Mouse (Mus musculus) megakaryocyte, adult 5-6 weeks (primary cell): ENCODE data around the gene Slc1a5. TPM values are rescaled to one million over a fixed set of nuclear protein-coding genes. Genes with fewer than 3 reads are reported as not detected.
A peak's percentile ranks its signal among the peaks of the same experiment; 100 is the strongest.

ENCODE experiments used
- ATAC-seq: 2 replicates; pipeline ENCODE4 v1.8.0; 2016; ENCODE audit warnings: mild to moderate bottlenecking, inconsistent platforms; ENCODE audit not compliant: poor library complexity, severe bottlenecking
- total RNA-seq, 2 experiments: library from RNA; stranded (forward) in 1 of 2; stranded (reverse) in 1 of 2; fragments of 153-499, 151-499 nt in 1 of 2; fragments of 221-1000, 200-1000 nt in 1 of 2; gene quantifications; 2 replicates each; pipeline versions ENCODE4 v1.2.3 to v1.2.4; 2015 to 2017

The Slc1a5 gene
- total RNA-seq, 2 experiments from 2014 or later, result 27.8 to 48.1 TPM

GRCm38 (mm10) chr7:16844696-16845071 lies 63.5 kb downstream of the Slc1a5 start:
- ATAC-seq, result no peak

DNA sequence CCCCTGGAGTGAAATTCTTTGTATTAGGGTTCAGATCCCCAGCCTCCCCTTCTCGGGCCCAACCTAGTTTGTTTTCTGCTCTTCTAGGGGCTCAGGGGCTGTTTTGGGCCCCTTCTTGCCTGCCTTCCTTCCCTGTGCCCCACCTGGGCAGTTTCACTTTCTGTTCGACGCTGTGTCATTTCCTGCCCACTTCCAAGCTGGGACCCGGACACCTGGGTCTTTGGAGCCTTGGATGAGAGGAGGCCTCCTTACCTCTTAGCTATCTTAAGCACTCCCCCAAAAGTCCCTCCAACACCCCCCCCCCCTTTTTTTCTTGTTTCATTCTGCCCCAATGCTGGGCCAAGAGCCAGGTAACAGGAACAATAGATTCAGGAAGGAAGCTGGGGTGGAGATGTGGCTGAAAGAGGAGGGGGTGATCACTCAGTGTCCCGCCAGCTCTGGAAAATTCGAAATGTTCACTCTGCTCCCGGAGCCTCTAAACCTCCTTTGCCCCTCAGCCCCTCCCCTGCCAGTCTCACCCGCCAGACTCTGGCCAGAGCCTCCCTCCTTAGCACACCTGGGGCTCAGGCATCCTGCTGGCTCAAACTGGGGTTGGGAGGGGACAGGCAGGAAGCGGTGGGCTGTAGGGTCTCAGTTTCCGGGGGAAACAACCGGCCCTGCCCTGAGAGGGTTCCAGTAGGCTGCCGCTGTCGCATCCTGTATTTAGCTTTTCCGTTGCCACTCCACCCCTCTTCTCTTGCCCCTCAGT lies 64.1 kb downstream of the Slc1a5 start:
- ATAC-seq, result peak; percentile 13; the same call in 1 of the 2 replicates

GRCm38 (mm10) chr7:16845820-16846167 lies 64.7 kb downstream of the Slc1a5 start:
- ATAC-seq, result no peak

DNA sequence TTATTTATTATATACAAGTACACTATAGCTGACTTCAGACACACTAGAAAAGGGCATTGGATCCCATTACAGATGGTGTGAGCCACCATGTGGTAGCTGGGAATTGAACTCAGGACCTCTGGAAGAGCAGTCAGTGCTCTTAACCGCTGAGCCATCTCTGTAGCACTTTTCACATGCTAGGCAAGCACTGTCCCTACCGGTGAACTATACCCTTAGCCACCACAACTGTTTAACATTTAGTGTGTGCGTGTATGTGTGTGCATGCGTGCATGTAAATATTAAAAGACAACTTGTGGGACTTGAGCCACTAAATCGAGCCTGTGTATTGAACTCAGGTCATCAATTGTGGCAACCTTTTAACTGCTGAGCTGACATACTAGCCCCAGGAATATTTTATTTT lies 65.6 kb downstream of the Slc1a5 start:
- ATAC-seq, result no peak

DNA sequence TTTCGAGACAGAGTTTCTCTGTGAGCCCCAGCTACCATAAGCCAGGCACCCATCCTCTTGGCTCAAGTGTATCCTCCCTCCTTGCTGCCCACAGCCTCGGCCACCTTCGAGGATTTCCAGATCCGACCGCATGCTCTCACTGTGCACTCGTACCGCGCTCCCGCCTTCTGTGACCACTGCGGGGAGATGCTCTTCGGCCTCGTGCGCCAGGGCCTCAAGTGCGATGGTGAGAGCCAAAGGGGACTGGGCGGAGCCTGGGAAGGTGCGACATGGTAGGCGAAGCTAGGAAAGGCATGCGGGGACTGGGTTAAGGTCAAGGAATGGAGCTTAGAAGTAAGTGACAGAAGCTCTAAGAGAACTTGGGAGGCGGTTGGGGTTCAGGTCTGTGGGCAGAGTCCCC lies 66.4 kb downstream of the Slc1a5 start:
- ATAC-seq, result no peak

Other genes with a start within 250 kb of the Slc1a5 start
- 3.9 and 4.1 TPM in 2 replicates for gene Arhgap35, start 166.3 kb upstream of the Slc1a5 start, total RNA-seq (2015)
- gene Arhgap35, start 166.3 kb upstream of the Slc1a5 start, total RNA-seq (2017), result 2.6 and 4.1 TPM in 2 replicates
- not detected in 2 replicates for gene Ceacam15, start 105.6 kb upstream of the Slc1a5 start, total RNA-seq (2015)
- not detected in 2 replicates for gene Ceacam15, start 105.6 kb upstream of the Slc1a5 start, total RNA-seq (2017)
- gene Ceacam9, start 59.4 kb upstream of the Slc1a5 start, total RNA-seq (2015), result not detected in 2 replicates
- gene Ceacam9, start 59.4 kb upstream of the Slc1a5 start, total RNA-seq (2017), result not detected in 2 replicates
- 205 and 210 TPM in 2 replicates for gene Ap2s1, start 42.9 kb upstream of the Slc1a5 start, total RNA-seq (2015)
- gene Ap2s1, start 42.9 kb upstream of the Slc1a5 start, total RNA-seq (2017), result 81.5 and 95.7 TPM in 2 replicates
- 25.7 and 27.6 TPM in 2 replicates for gene Strn4, start 34.5 kb downstream of the Slc1a5 start, total RNA-seq (2015)
- gene Strn4, start 34.5 kb downstream of the Slc1a5 start, total RNA-seq (2017), result 45.9 and 50.0 TPM in 2 replicates
- gene Fkrp, start 35.4 kb downstream of the Slc1a5 start, total RNA-seq (2015), result 8.1 and 12.4 TPM in 2 replicates
- 8.1 and 10.6 TPM in 2 replicates for gene Fkrp, start 35.4 kb downstream of the Slc1a5 start, total RNA-seq (2017)
- 8.8 and 14.0 TPM in 2 replicates for gene Prkd2, start 61.6 kb downstream of the Slc1a5 start, total RNA-seq (2015)
- 9.4 and 10.1 TPM in 2 replicates for gene Prkd2, start 61.6 kb downstream of the Slc1a5 start, total RNA-seq (2017)
- 0.09 and 0.23 TPM in 2 replicates for gene Dact3, start 94.0 kb downstream of the Slc1a5 start, total RNA-seq (2015)
- 0.15 and 0.16 TPM in 2 replicates for gene Dact3, start 94.0 kb downstream of the Slc1a5 start, total RNA-seq (2017)
- not detected in 2 replicates for gene Gng8, start 110.4 kb downstream of the Slc1a5 start, total RNA-seq (2015)
- gene Gng8, start 110.4 kb downstream of the Slc1a5 start, total RNA-seq (2017), result 0.48 TPM in 1 of 2 replicates, not detected in the other
- gene Ptgir, start 125.2 kb downstream of the Slc1a5 start, total RNA-seq (2015), result 16.0 and 18.1 TPM in 2 replicates
- gene Ptgir, start 125.2 kb downstream of the Slc1a5 start, total RNA-seq (2017), result 14.5 and 16.6 TPM in 2 replicates
- 113 and 140 TPM in 2 replicates for gene Calm3, start 142.8 kb downstream of the Slc1a5 start, total RNA-seq (2015)
- 322 and 392 TPM in 2 replicates for gene Calm3, start 142.8 kb downstream of the Slc1a5 start, total RNA-seq (2017)
- not detected in 2 replicates for gene Pnmal2, start 163.3 kb downstream of the Slc1a5 start, total RNA-seq (2015)
- not detected in 2 replicates for gene Pnmal2, start 163.3 kb downstream of the Slc1a5 start, total RNA-seq (2017)
- not detected in 2 replicates for gene Pnmal1, start 178.3 kb downstream of the Slc1a5 start, total RNA-seq (2015)
- not detected in 2 replicates for gene Pnmal1, start 178.3 kb downstream of the Slc1a5 start, total RNA-seq (2017)
- 0.18 TPM in 1 of 2 replicates, not detected in the other for gene Gm42372, start 201.7 kb downstream of the Slc1a5 start, total RNA-seq (2015)
- 0.04 and 0.11 TPM in 2 replicates for gene Gm42372, start 201.7 kb downstream of the Slc1a5 start, total RNA-seq (2017)
- 0.02 and 0.07 TPM in 2 replicates for gene Ccdc8, start 211.4 kb downstream of the Slc1a5 start, total RNA-seq (2015)
- 0.40 and 0.69 TPM in 2 replicates for gene Ccdc8, start 211.4 kb downstream of the Slc1a5 start, total RNA-seq (2017)
- gene Ppp5c, start 246.6 kb downstream of the Slc1a5 start, total RNA-seq (2015), result 39.9 and 51.4 TPM in 2 replicates
- 31.6 and 33.1 TPM in 2 replicates for gene Ppp5c, start 246.6 kb downstream of the Slc1a5 start, total RNA-seq (2017)